Mouse (Mus musculus) hindbrain, postnatal 0 days (tissue): ENCODE measurements around the gene Muc4. TPM values are rescaled to one million over a fixed set of nuclear protein-coding genes. Genes with fewer than 3 reads are reported as not detected.

Experiments
- ATAC-seq: fragments of 200-750 bp; cut with Nextera tagmentation; 2 replicates; pipeline ENCODE4 v1.8.0; 2017; ENCODE audit warnings: mild to moderate bottlenecking, moderate TSS enrichment, moderate library complexity
- DNase-seq: peaks from one replicate; pipeline ENCODE4 v3.0.0-alpha.2; 2015; ENCODE audit warnings: low spot score
- H3K27ac ChIP-seq: fragments of 300-500 bp; sonication (generic); 2 replicates; pipeline ENCODE4 v1.5.1; 2014; ENCODE audit warnings: mild to moderate bottlenecking
- H3K27me3 ChIP-seq: fragments of 300-500 bp; sonication (generic); 2 replicates; pipeline ENCODE4 v1.6.1; 2014; ENCODE audit warnings: low read length, mixed read lengths; ENCODE audit not compliant: insufficient read depth
- H3K36me3 ChIP-seq: fragments of 300-500 bp; sonication (generic); 2 replicates; pipeline ENCODE4 v1.6.1; 2014; ENCODE audit warnings: low read length, mixed read lengths; ENCODE audit not compliant: insufficient read depth
- H3K4me1 ChIP-seq: fragments of 300-500 bp; sonication (generic); 2 replicates; pipeline ENCODE4 v1.6.1; 2014; ENCODE audit warnings: antibody characterized with exemption, low read length, mixed read lengths; ENCODE audit not compliant: insufficient read depth
- H3K4me2 ChIP-seq: fragments of 300-500 bp; sonication (generic); 2 replicates; pipeline ENCODE4 v1.6.1; 2014; ENCODE audit warnings: low read depth, mild to moderate bottlenecking, low read length, moderate library complexity, mixed read lengths
- H3K4me3 ChIP-seq: fragments of 300-500 bp; sonication (generic); 2 replicates; pipeline ENCODE4 v1.5.1; 2014; ENCODE audit warnings: low read length
- H3K9ac ChIP-seq: fragments of 300-500 bp; sonication (generic); replicated peaks from 2 replicates; pipeline ENCODE4 v1.6.1; 2014; ENCODE audit warnings: mild to moderate bottlenecking, low read length, moderate library complexity, mixed read lengths
- H3K9me3 ChIP-seq: fragments of 300-500 bp; sonication (generic); 2 replicates; pipeline ENCODE4 v1.6.1; 2016; ENCODE audit warnings: low read length, mixed read lengths
- CTCF ChIP-seq: IDR thresholded peaks from 2 replicates; pipeline ENCODE4 v1.5.1; 2016; ENCODE audit warnings: antibody characterized with exemption, control low read depth, low read depth
- WGBS: fragments of 180-500 bp; shearing (Covaris S2); extraction: QIAGEN DNeasy Blood & Tissue Kit; methylation state at CpG from one replicate; pipeline ENCODE4 v1.1.7; 2014; 5-methylcytosine and 5-hydroxymethylcytosine counted together
- polyA plus RNA-seq: library from polyadenylated mRNA; unstranded; fragments of >200 nt; fragmentation: Nextera tagmentation; extraction: Ambion mirVana; gene quantifications from 2 replicates; pipeline ENCODE4 v1.2.1, GENCODE M21; 2015
- total RNA-seq: library from RNA; depleted of rRNA; stranded (reverse); fragments of >200 nt; gene quantifications from 2 replicates; pipeline ENCODE4 v1.2.3, GENCODE M21; 2014

Muc4 gene
- total and polyA plus RNA-seq, 2 experiments from 2014 or later = not detected

GRCm38 (mm10) chr16:32726501-32726900, 9.2 kb upstream of the Muc4 start:
- ATAC-seq = no peak
- no peak overlapping the region for H3K9ac ChIP-seq
- H3K36me3 ChIP-seq = no peaks in the 10 kb centered on the region
- no peak overlapping the region for H3K4me2 ChIP-seq
- no peak overlapping the region for H3K27ac ChIP-seq
- TF ChIP-seq CTCF = no peak
- H3K4me1 ChIP-seq = no peaks in the 10 kb centered on the region
- H3K9me3 ChIP-seq = no peaks in the 10 kb centered on the region
- H3K4me3 ChIP-seq = no peak overlapping the region
- H3K27me3 ChIP-seq = no peaks in the 10 kb centered on the region
- peak; percentile 19 for DNase-seq

GRCm38 (mm10) chr16:32728240-32728639, 7.4 kb upstream of the Muc4 start:
- H3K36me3 ChIP-seq = no peaks in the 10 kb centered on the region
- H3K4me3 ChIP-seq = no peak overlapping the region
- H3K9me3 ChIP-seq = no peaks in the 10 kb centered on the region
- ATAC-seq (no peak), DNase-seq (no peak)
- no peak overlapping the region for H3K4me2 ChIP-seq
- H3K27me3 ChIP-seq = no peaks in the 10 kb centered on the region
- no peak overlapping the region for H3K27ac ChIP-seq
- no peak for TF ChIP-seq CTCF
- no peaks in the 10 kb centered on the region for H3K4me1 ChIP-seq
- no peak overlapping the region for H3K9ac ChIP-seq

GRCm38 (mm10) chr16:32728730-32729129, 7.0 kb upstream of the Muc4 start:
- Histone ChIP-seq H3K4me3 (no peak overlapping the region), H3K9ac (no peak overlapping the region), H3K4me2 (no peak overlapping the region), H3K27me3 (no peaks in the 10 kb centered on the region), H3K9me3 (0 out of 2 replicates have a peak, but pooled peaks cover 3% of the 10 kb centered on the region), H3K4me1 (no peaks in the 10 kb centered on the region), H3K27ac (no peak overlapping the region), H3K36me3 (no peaks in the 10 kb centered on the region)
- 85% methylated on average over 1 of the region's 1 CpGs for WGBS
- ATAC-seq (no peak), DNase-seq (no peak)
- no peak for TF ChIP-seq CTCF

- 0 out of 2 replicates have a peak, but pooled peaks cover 3% of the 10 kb centered on the region for H3K9me3 ChIP-seq
- ATAC-seq (no peak), DNase-seq (no peak)
- no peaks in the 10 kb centered on the region for H3K36me3 ChIP-seq
- no peaks in the 10 kb centered on the region for H3K27me3 ChIP-seq
- TF ChIP-seq CTCF = no peak
- H3K9ac ChIP-seq = no peak overlapping the region
- no peak overlapping the region for H3K27ac ChIP-seq
- no peak overlapping the region for H3K4me3 ChIP-seq
- no peaks in the 10 kb centered on the region for H3K4me1 ChIP-seq
- no peak overlapping the region for H3K4me2 ChIP-seq
- 88% methylated on average over 3 of the region's 3 CpGs for WGBS
Measured at GRCm38 (mm10) chr16:32733213-32733612, 2.5 kb upstream of the Muc4 start.

GRCm38 (mm10) chr16:32736022-32736421, 336 bp downstream of the Muc4 start:
- WGBS = 68% methylated on average over 3 of the region's 3 CpGs
- Histone ChIP-seq H3K36me3 (no peaks in the 10 kb centered on the region), H3K27ac (no peak overlapping the region), H3K9me3 (0 out of 2 replicates have a peak, but pooled peaks cover 3% of the 10 kb centered on the region), H3K4me3 (no peak overlapping the region), H3K4me1 (no peaks in the 10 kb centered on the region), H3K9ac (no peak overlapping the region), H3K4me2 (no peak overlapping the region), H3K27me3 (no peaks in the 10 kb centered on the region)
- ATAC-seq = no peak
- DNase-seq = no peak
- TF ChIP-seq CTCF = no peak

GRCm38 (mm10) chr16:32740003-32740663, 4.4 kb downstream of the Muc4 start:
- no peak for ATAC-seq

GRCm38 (mm10) chr16:32741366-32741765, 5.7 kb downstream of the Muc4 start:
- no peak for DNase-seq
- 68% methylated on average over 9 of the region's 9 CpGs for WGBS

More at GRCm38 (mm10) chr16:32740003-32740663, 4.4 kb downstream of the Muc4 start:
- Histone ChIP-seq H3K4me2 (no peak overlapping the region), H3K27me3 (no peaks in the 10 kb centered on the region), H3K36me3 (no peaks in the 10 kb centered on the region), H3K9me3 (no peaks in the 10 kb centered on the region), H3K27ac (no peak overlapping the region), H3K4me3 (no peak overlapping the region), H3K9ac (no peak overlapping the region), H3K4me1 (no peaks in the 10 kb centered on the region)
- 55% methylated on average over 8 of the region's 8 CpGs for WGBS
- no peak for DNase-seq
- TF ChIP-seq CTCF = no peak

More at GRCm38 (mm10) chr16:32741366-32741765, 5.7 kb downstream of the Muc4 start:
- no peak for ATAC-seq
- Histone ChIP-seq H3K4me3 (no peak overlapping the region), H3K9ac (no peak overlapping the region), H3K4me2 (no peak overlapping the region), H3K27me3 (no peaks in the 10 kb centered on the region), H3K27ac (no peak overlapping the region), H3K9me3 (no peaks in the 10 kb centered on the region), H3K36me3 (no peaks in the 10 kb centered on the region), H3K4me1 (no peaks in the 10 kb centered on the region)
- TF ChIP-seq CTCF = no peak
